Mouse (Mus musculus): ENCODE data around the gene Gh. TPM values are rescaled to one million over a fixed set of nuclear protein-coding genes. Genes with fewer than 3 reads are reported as not detected.
"Not testable (repeated sequence)": the region's sequence is repeated elsewhere in the genome, so short reads cannot be mapped to it uniquely, and the experiment has no call there.

Gh gene
- polyA plus RNA-seq, 2 experiments, result not detected

DNA sequence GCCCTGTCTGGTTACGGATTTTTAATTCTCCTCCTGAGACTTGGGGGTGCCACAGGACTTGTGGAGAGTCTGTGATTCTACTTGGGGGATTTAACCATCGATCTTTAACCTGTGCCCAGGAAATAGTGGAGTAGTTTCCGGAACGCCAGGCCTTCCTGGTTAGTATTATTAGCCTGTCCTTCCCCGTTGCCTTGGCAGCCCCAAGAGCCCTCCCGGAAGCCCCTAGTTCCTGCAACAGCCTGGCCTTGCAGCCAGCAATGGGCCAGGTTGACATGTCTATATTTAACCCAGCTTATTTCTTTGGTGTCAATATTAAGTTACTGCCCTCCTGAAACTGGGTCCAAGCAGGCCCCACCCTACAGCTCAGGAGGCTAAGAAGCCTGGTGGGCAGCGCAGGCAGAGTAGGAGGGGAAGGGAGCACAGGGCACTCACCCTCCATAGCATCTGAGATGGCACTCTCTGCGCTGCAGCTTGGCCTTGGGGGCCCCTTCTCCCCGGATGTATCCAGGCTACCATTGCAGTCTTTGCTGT is 39.4 kb upstream of the Gh start:
- H3K4me1 ChIP-seq (replicated peaks; ENCODE audit: control insufficient read depth in 2 of 2, insufficient read depth in 2 of 2, low read length in 1 of 2), result no peaks in the 10 kb centered on the region
- no peaks in the 10 kb centered on the region for H3K27me3 ChIP-seq (ENCODE audit: control insufficient read depth, insufficient read depth, low read length)
- no peak overlapping the region for H3K4me2 ChIP-seq (ENCODE audit: low read depth)
- H3K9me3 ChIP-seq (ENCODE audit: control insufficient read depth, low read length), result no peaks in the 10 kb centered on the region
- no peak overlapping the region for H3K27ac ChIP-seq
- no peak for ATAC-seq (ENCODE audit: insufficient read depth)
- no peak for DNase-seq (ENCODE audit: low read depth in 3 of 3, low spot score in 3 of 3)
- H3K4me3 ChIP-seq (ENCODE audit: insufficient read depth in 1 of 2, low read depth in 2 of 2, low read length in 2 of 2), result no peak overlapping the region
- no peak for TF ChIP-seq CTCF (IDR thresholded peaks at IDR 0.05; ENCODE audit: low read depth)
- no peak for TF ChIP-seq EP300 (IDR thresholded peaks at IDR 0.05; ENCODE audit: low read depth)
- H3K9ac ChIP-seq (replicated peaks), result no peak overlapping the region
- 39% methylated on average over 9 of the region's 9 CpGs for WGBS (ENCODE audit: insufficient replicate concordance)
- H3K36me3 ChIP-seq (replicated peaks; ENCODE audit: control insufficient read depth, insufficient read depth, low read depth), result no peaks in the 10 kb centered on the region

GRCm38 (mm10) chr11:106339323-106339722 is 37.7 kb upstream of the Gh start:
- not testable (repeated sequence) for H3K9ac ChIP-seq (replicated peaks); H3K9me3 ChIP-seq (ENCODE audit: control insufficient read depth, low read length); H3K27me3 ChIP-seq (ENCODE audit: control insufficient read depth, insufficient read depth, low read length); H3K36me3 ChIP-seq (replicated peaks; ENCODE audit: control insufficient read depth, insufficient read depth, low read depth); H3K4me2 ChIP-seq (ENCODE audit: low read depth); H3K4me1 ChIP-seq (replicated peaks; ENCODE audit: control insufficient read depth in 2 of 2, insufficient read depth in 2 of 2, low read length in 1 of 2); H3K4me3 ChIP-seq (ENCODE audit: insufficient read depth in 1 of 2, low read depth in 2 of 2, low read length in 2 of 2); H3K27ac ChIP-seq; ATAC-seq (ENCODE audit: insufficient read depth); DNase-seq (ENCODE audit: low read depth in 3 of 3, low spot score in 3 of 3)
- 64% methylated on average over 4 of the region's 4 CpGs for WGBS (ENCODE audit: insufficient replicate concordance)

DNA sequence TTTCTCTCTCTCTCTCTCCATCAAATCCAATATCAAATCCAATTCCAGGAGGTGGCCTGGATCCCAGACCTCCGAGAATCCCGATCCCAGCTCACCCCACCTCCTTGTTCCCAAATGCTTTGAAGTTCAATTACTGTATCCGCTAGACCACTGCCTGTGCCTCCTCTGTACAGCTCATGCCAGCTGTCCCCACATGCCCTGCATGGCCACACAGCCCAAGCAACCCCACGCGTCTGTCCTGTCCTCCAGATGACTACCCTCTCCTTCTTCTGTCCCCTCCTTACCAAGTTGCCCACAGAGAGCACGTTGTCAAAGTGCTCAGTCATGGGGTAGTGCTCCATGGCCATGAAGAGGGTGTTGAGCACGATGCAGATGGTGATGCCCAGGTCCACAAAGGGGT is 37.2 kb upstream of the Gh start:
- Histone ChIP-seq H3K4me3 (ENCODE audit: insufficient read depth in 1 of 2, low read depth in 2 of 2, low read length in 2 of 2) (no peak overlapping the region), H3K9me3 (ENCODE audit: control insufficient read depth, low read length) (no peaks in the 10 kb centered on the region), H3K27ac (no peak overlapping the region), H3K9ac (replicated peaks) (no peak overlapping the region), H3K27me3 (ENCODE audit: control insufficient read depth, insufficient read depth, low read length) (no peaks in the 10 kb centered on the region), H3K4me2 (ENCODE audit: low read depth) (no peak overlapping the region), H3K4me1 (replicated peaks; ENCODE audit: control insufficient read depth in 2 of 2, insufficient read depth in 2 of 2, low read length in 1 of 2) (no peaks in the 10 kb centered on the region), H3K36me3 (replicated peaks; ENCODE audit: control insufficient read depth, insufficient read depth, low read depth) (no peaks in the 10 kb centered on the region)
- no peak for ATAC-seq (ENCODE audit: insufficient read depth)
- WGBS (ENCODE audit: insufficient replicate concordance), result 58% methylated on average over 7 of the region's 7 CpGs
- no peak for DNase-seq (ENCODE audit: low read depth in 3 of 3, low spot score in 3 of 3)
- TF ChIP-seq EP300 (IDR thresholded peaks at IDR 0.05; ENCODE audit: low read depth), result no peak

DNA sequence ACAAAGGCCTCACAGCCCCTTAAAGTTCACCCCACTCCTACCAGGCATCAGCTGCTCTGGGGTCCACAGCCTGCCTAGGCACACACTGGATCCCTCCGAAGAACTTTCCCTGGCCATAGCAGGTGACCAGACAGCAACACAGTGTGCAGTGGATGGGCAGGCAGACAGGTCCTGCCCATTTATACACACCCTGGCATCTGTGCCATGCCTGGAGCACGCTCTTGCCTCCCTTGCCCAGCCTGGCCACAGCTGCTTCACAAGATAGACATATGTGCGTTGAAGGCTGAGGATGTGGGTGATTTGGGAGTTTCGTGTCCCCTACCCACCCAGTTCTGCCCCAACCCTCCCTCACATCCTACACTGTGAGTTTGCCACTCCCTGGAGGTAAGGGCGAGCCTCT is 36.4 kb upstream of the Gh start:
- H3K27ac ChIP-seq, result no peak overlapping the region
- 60% methylated on average over 5 of the region's 5 CpGs for WGBS (ENCODE audit: insufficient replicate concordance)
- no peaks in the 10 kb centered on the region for H3K36me3 ChIP-seq (replicated peaks; ENCODE audit: control insufficient read depth, insufficient read depth, low read depth)
- ATAC-seq (ENCODE audit: insufficient read depth) (no peak), DNase-seq (ENCODE audit: low read depth in 3 of 3, low spot score in 3 of 3) (no peak)
- H3K4me2 ChIP-seq (ENCODE audit: low read depth), result no peak overlapping the region
- no peaks in the 10 kb centered on the region for H3K9me3 ChIP-seq (ENCODE audit: control insufficient read depth, low read length)
- H3K4me1 ChIP-seq (replicated peaks; ENCODE audit: control insufficient read depth in 2 of 2, insufficient read depth in 2 of 2, low read length in 1 of 2), result no peaks in the 10 kb centered on the region
- H3K27me3 ChIP-seq (ENCODE audit: control insufficient read depth, insufficient read depth, low read length), result no peaks in the 10 kb centered on the region
- no peak for TF ChIP-seq CTCF (IDR thresholded peaks at IDR 0.05; ENCODE audit: low read depth)
- TF ChIP-seq EP300 (IDR thresholded peaks at IDR 0.05; ENCODE audit: low read depth), result no peak
- H3K4me3 ChIP-seq (ENCODE audit: insufficient read depth in 1 of 2, low read depth in 2 of 2, low read length in 2 of 2), result no peak overlapping the region
- H3K9ac ChIP-seq (replicated peaks), result no peak overlapping the region

DNA sequence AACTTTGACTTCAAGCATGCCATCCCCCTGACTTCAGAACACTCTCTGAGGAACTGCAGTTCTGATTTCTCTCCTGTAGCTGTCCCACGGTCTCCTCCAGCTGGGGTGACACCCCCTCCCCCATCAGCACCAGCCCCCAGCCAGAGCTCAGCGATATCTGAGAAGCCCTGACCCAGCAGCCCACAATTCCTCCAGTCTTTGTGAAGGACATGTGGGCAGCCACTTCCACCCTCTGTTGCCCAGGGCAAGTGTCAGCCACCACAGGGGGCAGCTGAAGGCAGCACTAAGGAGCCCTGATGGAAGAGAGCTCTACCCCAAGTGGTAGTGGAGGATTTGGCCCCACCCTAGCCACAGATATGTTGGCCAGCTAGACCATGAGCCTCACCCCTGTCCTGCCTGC is 32.4 kb upstream of the Gh start:
- Histone ChIP-seq H3K4me3 (ENCODE audit: insufficient read depth in 1 of 2, low read depth in 2 of 2, low read length in 2 of 2) (no peak overlapping the region), H3K27ac (no peak overlapping the region), H3K27me3 (ENCODE audit: control insufficient read depth, insufficient read depth, low read length) (no peaks in the 10 kb centered on the region), H3K36me3 (replicated peaks; ENCODE audit: control insufficient read depth, insufficient read depth, low read depth) (no peaks in the 10 kb centered on the region), H3K9me3 (ENCODE audit: control insufficient read depth, low read length) (no peaks in the 10 kb centered on the region), H3K9ac (replicated peaks) (no peak overlapping the region), H3K4me2 (ENCODE audit: low read depth) (no peak overlapping the region), H3K4me1 (replicated peaks; ENCODE audit: control insufficient read depth in 2 of 2, insufficient read depth in 2 of 2, low read length in 1 of 2) (peaks cover 0 to 2% of the 10 kb centered on the region in 2 experiments; a peak in 1 of 4 replicates)
- WGBS (ENCODE audit: insufficient replicate concordance), result 4% methylated on average over 2 of the region's 2 CpGs
- DNase-seq (ENCODE audit: low read depth in 3 of 3, low spot score in 3 of 3) (no peak), ATAC-seq (ENCODE audit: insufficient read depth) (no peak)
- no peak for TF ChIP-seq EP300 (IDR thresholded peaks at IDR 0.05; ENCODE audit: low read depth)
- no peak for TF ChIP-seq CTCF (IDR thresholded peaks at IDR 0.05; ENCODE audit: low read depth)
